Mouse (Mus musculus): ENCODE measurements around the gene Rilpl1.

DNA sequence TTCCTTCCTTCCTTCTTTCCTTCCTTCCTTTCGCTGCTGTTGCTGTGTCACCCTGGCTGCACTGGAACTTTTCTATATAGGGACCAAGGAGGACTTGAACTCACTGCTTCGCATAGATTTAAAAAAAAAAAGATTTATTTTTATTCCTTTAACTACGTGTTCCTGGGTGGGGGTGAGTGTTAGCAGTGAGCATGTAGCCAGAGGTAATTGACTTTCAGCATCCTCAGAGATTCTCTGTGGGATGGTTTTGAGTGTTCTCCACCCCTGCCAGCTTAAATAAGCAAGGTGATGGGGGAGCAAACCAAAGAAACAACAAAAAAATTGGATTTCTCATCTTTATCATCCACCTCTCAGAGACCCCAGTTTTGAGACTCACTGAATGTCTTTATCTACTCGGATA is 8.7 kb upstream of the Rilpl1 start:
- TF ChIP-seq CTCF (IDR thresholded peaks at IDR 0.05; ENCODE audit: borderline replicate concordance, control insufficient read depth, extremely low read depth, insufficient read depth, low read length, poor library complexity) (no peak), POLR2A (IDR thresholded peaks at IDR 0.05; ENCODE audit: control insufficient read depth, extremely low read depth, insufficient read depth, low read length, poor library complexity) (no peak)

Data from thymus, adult 2 months (tissue).